Mouse (Mus musculus) G1E (cell line): ENCODE results near the gene Rpgrip1. TPM values are rescaled to one million over a fixed set of nuclear protein-coding genes. Genes with fewer than 3 reads are reported as not detected.

Experiments
- ATAC-seq: 2 replicates; pipeline ENCODE4 v1.8.0; 2016; ENCODE audit warnings: mild to moderate bottlenecking; ENCODE audit not compliant: insufficient number of reproducible peaks, poor library complexity, low FRiP score, severe bottlenecking; ENCODE audit errors: extremely low read depth
- DNase-seq: peaks from one replicate; pipeline ENCODE4 v3.0.0; 2012; ENCODE audit warnings: low spot score
- H3K27me3 ChIP-seq: 2 replicates; pipeline ENCODE4 v1.6.1; 2012; ENCODE audit warnings: mild to moderate bottlenecking, low read length, inconsistent platforms; ENCODE audit not compliant: insufficient read depth
- H3K36me3 ChIP-seq: replicated peaks from 2 replicates; pipeline ENCODE3; 2012; ENCODE audit warnings: mild to moderate bottlenecking, inconsistent platforms
- H3K4me1 ChIP-seq: 2 replicates; pipeline ENCODE4 v1.6.1; 2012; ENCODE audit warnings: low read depth, low read length, inconsistent platforms, mixed read lengths; ENCODE audit not compliant: insufficient read depth
- H3K4me3 ChIP-seq: 2 replicates; pipeline ENCODE4 v1.5.1; 2012; ENCODE audit warnings: low read depth, mild to moderate bottlenecking, inconsistent platforms, low read length, moderate library complexity, mixed read lengths
- H3K9me3 ChIP-seq: replicated peaks from 2 replicates; pipeline ENCODE4 v1.6.1; 2012; ENCODE audit warnings: inconsistent platforms
- CTCF ChIP-seq: IDR thresholded peaks from 2 replicates; pipeline ENCODE4 v1.5.1; 2012; ENCODE audit warnings: low read depth, low read length, inconsistent platforms, mixed read lengths
- GATA1 ChIP-seq: IDR thresholded peaks from 2 replicates; pipeline ENCODE4 v1.6.1; 2012; ENCODE audit warnings: borderline replicate concordance, low read length, inconsistent platforms, mixed read lengths
- GATA2 ChIP-seq: IDR thresholded peaks from 2 replicates; pipeline ENCODE4 v1.6.1; 2012; ENCODE audit warnings: low read depth, low read length, inconsistent platforms, borderline replicate concordance
- POLR2AphosphoS5 ChIP-seq: IDR thresholded peaks from 2 replicates; pipeline ENCODE4 v1.6.1; 2012; ENCODE audit warnings: low read depth, low read length, inconsistent platforms; ENCODE audit not compliant: insufficient replicate concordance
- TAL1 ChIP-seq: conservative IDR thresholded peaks from 2 replicates; pipeline ENCODE4 v1.6.1; 2012; ENCODE audit warnings: low read depth, low read length, inconsistent platforms, mixed read lengths
- polyA plus RNA-seq: library from polyadenylated mRNA; stranded (reverse); fragments of >175 nt; gene quantifications from 2 replicates; pipeline ENCODE4 v1.2.3, GENCODE M21; 2012
- total RNA-seq, 2 experiments: library from RNA; stranded (forward) in 1 of 2; stranded (reverse) in 1 of 2; fragments of 200-1000 nt in 1 of 2; fragments of >200 nt in 1 of 2; fragmentation: Nextera tagmentation in 1 of 2; gene quantifications; 2 replicates each; pipeline ENCODE4 v1.2.3; 2014 to 2017

Rpgrip1 gene
- total RNA-seq (2014; fragmentation: Nextera tagmentation), result 0.30 TPM in 1 of 2 replicates, not detected in the other
- total RNA-seq (2017), result 1.8 and 3.1 TPM in 2 replicates
- polyA plus RNA-seq, result 0.17 and 0.28 TPM in 2 replicates

DNA sequence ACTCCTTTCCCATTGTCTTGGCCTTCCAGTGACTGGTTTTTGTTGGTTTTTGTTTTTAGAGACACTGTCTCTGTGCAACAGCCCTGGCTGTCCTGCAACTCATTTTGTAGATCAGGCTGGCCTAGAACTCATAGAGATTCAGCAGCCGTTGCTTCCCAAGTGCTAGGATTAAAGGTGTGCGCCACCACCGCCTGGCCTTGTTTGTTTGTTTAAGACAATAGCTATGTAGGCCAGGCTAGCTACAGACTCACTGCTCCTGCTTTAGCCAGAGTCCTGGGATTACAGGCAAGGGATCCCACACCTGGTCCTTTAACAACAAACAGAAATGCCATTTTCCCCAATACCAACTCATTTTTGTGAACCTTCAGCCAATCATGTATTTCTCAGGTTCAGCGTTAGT is at the start of gene Rpgrip1:
Gene Rpgrip1, plus strand, starts transcription at position 359 of the 400 bp plus-strand sequence.
- ATAC-seq (no peak), DNase-seq (no peak)
- TF ChIP-seq GATA1, result no peak
- no peak for TF ChIP-seq TAL1
- no peak for TF ChIP-seq CTCF
- no peak for TF ChIP-seq POLR2AphosphoS5
- TF ChIP-seq GATA2, result no peak
- H3K36me3 ChIP-seq, result no peaks in the 10 kb centered on the region
- H3K4me3 ChIP-seq, result no peak within 1 kb of the TSS
- no peaks in the 10 kb centered on the region for H3K9me3 ChIP-seq
- peaks cover 6% of the 10 kb centered on the region for H3K27me3 ChIP-seq
- H3K4me1 ChIP-seq, result peaks cover 7% of the 10 kb centered on the region

DNA sequence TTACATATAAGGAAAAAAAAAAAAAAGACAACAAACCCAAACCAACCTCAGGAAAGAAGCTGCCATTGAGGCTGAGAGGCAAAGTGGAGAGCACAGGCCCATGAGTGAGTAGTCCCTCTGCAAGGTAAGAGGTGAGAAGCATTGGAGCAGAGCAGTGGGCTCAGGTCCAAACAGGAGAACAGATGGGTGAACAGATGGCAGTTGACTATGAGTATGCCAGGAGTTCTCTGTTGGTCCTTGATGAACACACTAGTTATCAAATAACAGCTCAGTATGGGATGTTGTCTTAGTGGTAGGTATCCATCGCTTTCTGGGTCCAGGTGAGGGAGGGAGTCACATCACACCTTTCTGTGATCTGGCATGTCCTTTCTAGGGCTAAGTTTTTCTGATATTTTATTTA is 49.7 kb upstream of the Rpgrip1 start:
- TF ChIP-seq GATA1 (no peak), GATA2 (no peak), CTCF (no peak), POLR2AphosphoS5 (no peak), TAL1 (no peak)
- no peaks in the 10 kb centered on the region for H3K4me1 ChIP-seq
- ATAC-seq (no peak), DNase-seq (no peak)
- no peaks in the 10 kb centered on the region for H3K36me3 ChIP-seq
- H3K9me3 ChIP-seq, result no peaks in the 10 kb centered on the region
- peaks cover 26% of the 10 kb centered on the region for H3K27me3 ChIP-seq
- H3K4me3 ChIP-seq, result no peak overlapping the region

DNA sequence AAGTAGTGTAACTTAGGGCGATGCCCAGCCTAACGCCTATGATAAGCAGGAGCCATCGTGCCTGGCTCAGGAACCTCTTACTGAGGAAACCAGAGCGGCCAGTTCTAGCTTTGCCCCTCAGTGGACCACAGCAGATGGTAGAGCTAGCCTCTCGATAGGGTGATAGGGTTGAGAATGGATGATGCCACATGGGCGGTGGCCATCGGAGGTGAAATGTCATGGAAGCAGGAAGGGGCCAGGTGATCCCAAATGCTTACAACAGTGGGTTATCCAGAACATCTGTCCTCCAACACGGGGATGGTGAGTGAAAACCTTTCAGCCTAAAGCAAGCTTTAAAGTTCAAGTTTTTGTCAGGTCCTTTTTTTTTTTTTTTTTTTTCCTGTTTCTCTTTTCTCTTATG is 48.7 kb upstream of the Rpgrip1 start:
- Histone ChIP-seq H3K27me3 (peaks cover 26% of the 10 kb centered on the region), H3K36me3 (no peaks in the 10 kb centered on the region), H3K9me3 (no peaks in the 10 kb centered on the region), H3K4me1 (no peaks in the 10 kb centered on the region), H3K4me3 (no peak overlapping the region)
- DNase-seq (no peak), ATAC-seq (no peak)
- TF ChIP-seq GATA1 (no peak), GATA2 (no peak), CTCF (no peak), TAL1 (no peak), POLR2AphosphoS5 (no peak)

DNA sequence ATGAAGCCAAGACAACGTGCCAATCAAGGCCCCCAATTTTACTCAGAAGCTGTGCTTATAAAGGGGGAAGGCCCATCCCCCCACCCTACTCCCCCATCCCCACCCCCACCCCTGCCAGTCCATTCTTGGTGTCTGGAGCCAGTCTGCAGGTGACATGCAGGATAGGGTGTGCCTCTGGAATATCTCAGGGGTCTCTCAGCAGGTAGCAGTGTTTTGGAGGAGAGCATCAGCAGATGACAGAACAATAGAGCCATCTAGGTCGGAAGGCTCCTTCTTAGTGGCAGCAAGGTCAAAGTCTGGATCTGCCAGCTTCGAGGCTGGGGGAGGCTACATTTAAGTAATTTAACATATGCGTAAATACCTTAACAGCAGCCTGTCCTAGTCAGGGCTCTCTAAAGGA is 44.4 kb upstream of the Rpgrip1 start:
- ATAC-seq (no peak), DNase-seq (no peak)

DNA sequence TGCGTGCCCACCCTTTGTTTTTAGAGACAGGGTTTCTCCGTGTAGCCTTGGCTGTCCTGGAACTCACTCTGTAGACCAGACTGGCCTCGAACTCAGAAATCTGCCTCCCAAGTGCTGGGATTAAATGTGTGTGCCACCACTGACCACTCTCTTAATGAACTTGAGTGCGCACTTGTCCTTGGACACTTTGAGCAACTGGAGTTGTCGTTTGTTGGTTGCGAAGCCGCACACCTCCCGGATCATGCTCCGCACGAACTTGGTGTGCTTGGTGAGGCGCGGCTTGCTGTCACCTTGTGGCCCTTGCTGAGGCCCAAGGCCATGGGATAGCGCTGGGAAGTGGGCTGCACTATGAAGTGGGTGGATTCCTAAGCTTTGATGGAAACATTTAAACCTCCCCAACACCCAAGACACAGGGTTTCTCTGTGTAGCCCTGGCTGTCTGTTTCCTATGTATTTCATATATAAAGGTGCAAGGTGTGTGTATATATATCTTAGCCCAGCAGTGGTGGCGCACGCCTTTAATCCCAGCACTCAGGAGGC is 38.8 kb upstream of the Rpgrip1 start:
- no peak overlapping the region for H3K4me3 ChIP-seq
- no peaks in the 10 kb centered on the region for H3K27me3 ChIP-seq

More for the DNA sequence above, 44.4 kb upstream of the Rpgrip1 start:
- Histone ChIP-seq H3K36me3 (peaks cover 7% of the 10 kb centered on the region), H3K4me3 (no peak overlapping the region), H3K27me3 (peaks cover 23% of the 10 kb centered on the region), H3K9me3 (no peaks in the 10 kb centered on the region), H3K4me1 (no peaks in the 10 kb centered on the region)
- no peak for TF ChIP-seq GATA2
- TF ChIP-seq CTCF, result no peak
- no peak for TF ChIP-seq TAL1
- TF ChIP-seq GATA1, result no peak
- no peak for TF ChIP-seq POLR2AphosphoS5

DNA sequence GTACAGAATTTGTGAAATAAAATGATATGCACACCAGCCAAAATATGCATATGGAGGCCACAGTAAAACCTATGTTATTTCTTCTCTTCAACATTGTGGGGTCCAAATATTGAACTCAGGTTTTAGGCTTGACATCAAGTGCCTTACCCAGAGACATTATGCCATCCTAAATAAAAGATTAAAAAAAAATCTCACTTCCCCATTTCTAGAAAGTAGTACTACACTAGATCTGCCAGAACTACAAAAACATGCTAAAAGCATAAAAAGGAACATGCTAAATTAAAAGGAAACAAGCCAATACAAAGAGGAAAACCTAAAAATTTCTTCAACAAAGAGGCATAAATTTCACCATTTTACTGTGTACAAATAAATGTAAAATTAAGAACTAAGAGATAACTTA is 27.4 kb upstream of the Rpgrip1 start:
- ATAC-seq (no peak), DNase-seq (no peak)
- Histone ChIP-seq H3K9me3 (no peaks in the 10 kb centered on the region), H3K27me3 (no peaks in the 10 kb centered on the region), H3K4me3 (no peak overlapping the region), H3K36me3 (peaks cover 75% of the 10 kb centered on the region), H3K4me1 (peaks cover 6% of the 10 kb centered on the region; the same call in 1 of the 2 replicates)
- no peak for TF ChIP-seq CTCF
- no peak for TF ChIP-seq POLR2AphosphoS5
- TF ChIP-seq GATA2, result no peak
- no peak for TF ChIP-seq GATA1
- no peak for TF ChIP-seq TAL1

More for the DNA sequence above, 38.8 kb upstream of the Rpgrip1 start:
- H3K4me1 ChIP-seq, result no peaks in the 10 kb centered on the region
- no peak for ATAC-seq
- H3K36me3 ChIP-seq, result peaks cover 55% of the 10 kb centered on the region
- no peak for DNase-seq
- no peaks in the 10 kb centered on the region for H3K9me3 ChIP-seq
- no peak for TF ChIP-seq POLR2AphosphoS5
- TF ChIP-seq TAL1, result no peak
- TF ChIP-seq GATA2, result no peak
- TF ChIP-seq GATA1, result no peak
